Mouse (Mus musculus): Measurements from ENCODE around the gene Atp8b2. TPM values are rescaled to one million over a fixed set of nuclear protein-coding genes. Genes with fewer than 3 reads are reported as not detected.

The Atp8b2 gene
- polyA plus RNA-seq, 1 experiment from 2014 or later, result 5.0 TPM

DNA sequence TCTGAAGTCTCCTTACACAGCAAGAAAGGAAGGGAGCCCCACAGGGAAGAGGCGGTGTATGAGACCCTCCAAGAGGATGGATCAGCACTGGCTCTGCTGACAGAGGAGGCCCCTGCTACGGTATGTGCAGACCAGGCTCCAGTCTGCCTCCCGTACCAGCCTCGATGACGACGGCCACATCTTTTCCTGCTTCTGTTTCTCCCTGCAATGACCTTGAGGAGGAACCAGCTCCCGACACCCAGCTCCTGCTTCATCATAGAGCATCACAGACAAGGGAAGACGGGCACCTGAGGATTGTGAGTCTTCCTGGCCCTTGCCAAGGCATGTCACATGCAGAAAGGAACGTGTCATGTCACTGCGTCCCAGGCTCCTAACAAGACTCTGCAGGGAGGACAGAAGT, 65.3 kb downstream of the Atp8b2 start:
- DNase-seq (ENCODE audit: low spot score) (no peak), ATAC-seq (ENCODE audit: low FRiP score, low TSS enrichment) (no peak)
- H3K27me3 ChIP-seq (ENCODE audit: control insufficient read depth, insufficient read depth, low read length), result no peaks in the 10 kb centered on the region
- H3K9ac ChIP-seq (ENCODE audit: low read length), result no peak overlapping the region; the same call in 1 of the 2 replicates
- H3K36me3 ChIP-seq (ENCODE audit: control insufficient read depth, insufficient read depth, low read length), result no peaks in the 10 kb centered on the region
- H3K27ac ChIP-seq (replicated peaks), result 0 out of 2 replicates have a peak overlapping the region, but pooled peaks have one; percentile 5
- H3K4me1 ChIP-seq (replicated peaks; ENCODE audit: control insufficient read depth, insufficient read depth), result peaks cover 14% of the 10 kb centered on the region; the same call in 1 of the 2 replicates
- no peaks in the 10 kb centered on the region for H3K9me3 ChIP-seq (ENCODE audit: control insufficient read depth, low read length)
- no peak for TF ChIP-seq CTCF (IDR thresholded peaks at IDR 0.05; ENCODE audit: low read depth)
- no peak for TF ChIP-seq EP300 (optimal IDR thresholded peaks at IDR 0.05)
- no peak overlapping the region for H3K4me3 ChIP-seq (ENCODE audit: low read depth, low read length)
- no peak overlapping the region for H3K4me2 ChIP-seq (replicated peaks; ENCODE audit: low read depth)
- 70% methylated on average over 10 of the region's 10 CpGs for WGBS

DNA sequence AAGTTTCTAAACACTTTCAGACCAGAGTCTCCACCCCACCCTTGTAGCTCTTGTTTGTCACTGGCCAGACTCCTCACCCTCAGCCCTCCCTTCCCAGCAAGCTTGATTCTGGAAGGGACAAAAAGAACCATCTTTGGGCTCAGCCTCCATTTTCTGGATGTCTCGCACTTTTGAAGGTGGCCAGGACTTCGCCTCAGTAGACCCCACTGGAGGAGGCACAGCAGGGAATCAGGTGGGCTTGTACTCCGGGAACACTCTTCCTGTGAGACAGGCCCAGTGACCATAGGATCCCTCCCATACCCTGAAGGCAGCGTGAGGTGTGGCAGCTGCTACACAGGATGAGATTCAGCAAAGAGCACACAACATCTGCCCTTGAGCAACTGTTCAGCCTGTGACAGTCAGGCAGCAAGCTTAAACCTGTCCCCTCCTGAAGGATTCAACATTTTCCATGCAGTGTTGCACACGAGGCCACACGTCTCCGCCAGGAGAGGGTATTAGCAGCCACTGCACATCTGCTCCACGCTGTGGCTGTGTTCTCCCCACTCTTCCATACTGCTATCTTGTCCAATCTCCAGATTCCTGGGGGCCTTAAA, 66.0 kb downstream of the Atp8b2 start:
- Histone ChIP-seq H3K4me3 (ENCODE audit: low read depth, low read length) (no peak overlapping the region), H3K4me2 (replicated peaks; ENCODE audit: low read depth) (no peak overlapping the region), H3K9me3 (ENCODE audit: control insufficient read depth, low read length) (no peaks in the 10 kb centered on the region), H3K9ac (ENCODE audit: low read length) (no peak overlapping the region), H3K27ac (replicated peaks) (peak overlapping the region; percentile 56; the same call in 1 of the 2 replicates), H3K4me1 (replicated peaks; ENCODE audit: control insufficient read depth, insufficient read depth) (peaks cover 14% of the 10 kb centered on the region; the same call in 1 of the 2 replicates), H3K36me3 (ENCODE audit: control insufficient read depth, insufficient read depth, low read length) (no peaks in the 10 kb centered on the region), H3K27me3 (ENCODE audit: control insufficient read depth, insufficient read depth, low read length) (no peaks in the 10 kb centered on the region)
- no peak for ATAC-seq (ENCODE audit: low FRiP score, low TSS enrichment)
- WGBS, result 62% methylated on average over 8 of the region's 8 CpGs
- DNase-seq (ENCODE audit: low spot score), result no peak
- TF ChIP-seq CTCF (IDR thresholded peaks at IDR 0.05; ENCODE audit: low read depth), result no peak
- TF ChIP-seq EP300 (optimal IDR thresholded peaks at IDR 0.05), result no peak

DNA sequence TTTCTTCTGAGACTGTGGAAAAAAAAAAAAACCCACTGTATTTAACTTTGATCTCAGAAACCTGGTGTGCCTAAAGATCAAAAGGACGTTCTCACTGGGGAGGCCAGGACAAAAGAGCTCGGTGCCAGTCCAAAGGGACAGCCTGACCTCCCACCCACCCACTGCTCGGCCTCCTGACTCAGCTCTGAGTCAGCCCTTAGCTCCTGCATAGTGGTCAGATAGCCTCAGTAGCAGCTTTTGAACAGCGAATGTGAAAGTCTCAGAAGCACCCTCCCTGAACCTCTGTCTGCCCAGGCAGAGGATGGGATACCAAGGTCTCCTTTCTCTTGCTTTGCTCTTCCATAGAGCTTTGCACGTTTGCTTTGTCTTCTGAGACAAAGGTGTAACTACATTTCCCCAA, 66.7 kb downstream of the Atp8b2 start:
- H3K9ac ChIP-seq (ENCODE audit: low read length), result no peak overlapping the region
- 30% methylated on average over 5 of the region's 5 CpGs for WGBS
- H3K4me3 ChIP-seq (ENCODE audit: low read depth, low read length), result no peak overlapping the region
- H3K9me3 ChIP-seq (ENCODE audit: control insufficient read depth, low read length), result no peaks in the 10 kb centered on the region
- DNase-seq (ENCODE audit: low spot score) (no peak), ATAC-seq (ENCODE audit: low FRiP score, low TSS enrichment) (no peak)
- peaks cover 14% of the 10 kb centered on the region; the same call in 1 of the 2 replicates for H3K4me1 ChIP-seq (replicated peaks; ENCODE audit: control insufficient read depth, insufficient read depth)
- TF ChIP-seq CTCF (IDR thresholded peaks at IDR 0.05; ENCODE audit: low read depth), result no peak
- TF ChIP-seq EP300 (optimal IDR thresholded peaks at IDR 0.05), result no peak
- no peak overlapping the region for H3K4me2 ChIP-seq (replicated peaks; ENCODE audit: low read depth)
- H3K36me3 ChIP-seq (ENCODE audit: control insufficient read depth, insufficient read depth, low read length), result no peaks in the 10 kb centered on the region
- no peaks in the 10 kb centered on the region for H3K27me3 ChIP-seq (ENCODE audit: control insufficient read depth, insufficient read depth, low read length)
- H3K27ac ChIP-seq (replicated peaks), result peak overlapping the region; percentile 71; the same call in 1 of the 2 replicates

DNA sequence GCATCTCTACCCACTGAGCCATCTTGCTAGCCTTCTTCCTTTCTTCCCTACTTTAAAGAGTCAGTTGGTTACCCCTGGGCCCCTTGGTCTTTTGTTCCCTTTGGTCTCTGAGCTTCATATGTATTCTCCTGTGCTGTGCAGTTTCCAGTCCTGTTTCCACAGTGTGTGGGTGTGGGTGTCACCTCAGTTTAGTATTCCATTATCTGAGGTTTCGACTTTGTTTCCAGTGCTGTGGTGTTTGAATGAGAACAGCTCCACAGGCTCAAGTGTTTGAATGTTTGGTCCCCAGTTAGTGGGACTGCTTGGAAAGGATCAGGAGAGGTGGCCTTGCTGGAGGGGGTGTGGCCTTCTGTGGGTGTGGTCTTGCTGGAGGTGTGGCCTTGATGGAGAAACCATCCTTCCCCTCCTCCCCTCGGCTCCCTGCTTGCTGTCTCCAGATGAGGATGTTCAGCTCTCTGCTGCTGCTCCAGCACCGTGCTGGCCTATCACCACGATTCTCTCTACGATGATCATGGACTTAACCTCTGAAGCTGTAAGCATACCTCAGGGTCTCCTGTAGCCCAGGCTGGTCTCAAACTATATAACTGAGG, 70.7 kb downstream of the Atp8b2 start:
- no peaks in the 10 kb centered on the region for H3K9me3 ChIP-seq (ENCODE audit: control insufficient read depth, low read length)
- no peak overlapping the region for H3K27ac ChIP-seq (replicated peaks)
- H3K4me3 ChIP-seq (ENCODE audit: low read depth, low read length), result no peak overlapping the region
- no peaks in the 10 kb centered on the region for H3K36me3 ChIP-seq (ENCODE audit: control insufficient read depth, insufficient read depth, low read length)
- peaks cover 7% of the 10 kb centered on the region; the same call in 1 of the 2 replicates for H3K4me1 ChIP-seq (replicated peaks; ENCODE audit: control insufficient read depth, insufficient read depth)
- DNase-seq (ENCODE audit: low spot score) (no peak), ATAC-seq (ENCODE audit: low FRiP score, low TSS enrichment) (no peak)
- H3K27me3 ChIP-seq (ENCODE audit: control insufficient read depth, insufficient read depth, low read length), result no peaks in the 10 kb centered on the region
- no peak overlapping the region for H3K9ac ChIP-seq (ENCODE audit: low read length)
- WGBS, result 86% methylated on average over 5 of the region's 5 CpGs
- TF ChIP-seq CTCF (IDR thresholded peaks at IDR 0.05; ENCODE audit: low read depth) (no peak), EP300 (optimal IDR thresholded peaks at IDR 0.05) (no peak)
- H3K4me2 ChIP-seq (replicated peaks; ENCODE audit: low read depth), result no peak overlapping the region

DNA sequence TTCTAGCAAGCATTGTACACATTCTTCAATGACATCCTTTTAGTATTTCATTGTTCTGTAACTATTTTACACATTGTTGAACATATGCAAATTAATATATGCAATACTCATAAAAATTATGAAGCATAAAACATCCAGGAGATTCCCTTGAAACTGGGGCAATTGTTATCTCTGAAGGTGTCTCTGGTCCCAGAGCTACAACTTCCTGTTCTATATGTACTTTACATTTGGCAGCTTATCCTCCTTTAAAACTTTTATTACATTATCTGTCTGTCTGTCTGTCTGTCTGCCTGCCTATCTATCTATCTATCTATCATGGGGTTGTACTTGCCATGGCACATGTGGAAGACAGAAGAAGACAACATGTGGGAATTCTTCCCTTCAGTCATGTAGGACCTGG, 71.6 kb downstream of the Atp8b2 start:
- H3K4me1 ChIP-seq (replicated peaks; ENCODE audit: control insufficient read depth, insufficient read depth), result peaks cover 3% of the 10 kb centered on the region; the same call in 1 of the 2 replicates
- no peaks in the 10 kb centered on the region for H3K9me3 ChIP-seq (ENCODE audit: control insufficient read depth, low read length)
- H3K27me3 ChIP-seq (ENCODE audit: control insufficient read depth, insufficient read depth, low read length), result no peaks in the 10 kb centered on the region
- no peak overlapping the region for H3K9ac ChIP-seq (ENCODE audit: low read length)
- H3K36me3 ChIP-seq (ENCODE audit: control insufficient read depth, insufficient read depth, low read length), result no peaks in the 10 kb centered on the region
- H3K4me2 ChIP-seq (replicated peaks; ENCODE audit: low read depth), result no peak overlapping the region
- no peak for ATAC-seq (ENCODE audit: low FRiP score, low TSS enrichment)
- no peak for TF ChIP-seq EP300 (optimal IDR thresholded peaks at IDR 0.05)
- no peak for TF ChIP-seq CTCF (IDR thresholded peaks at IDR 0.05; ENCODE audit: low read depth)
- H3K27ac ChIP-seq (replicated peaks), result no peak overlapping the region
- no peak overlapping the region for H3K4me3 ChIP-seq (ENCODE audit: low read depth, low read length)
- no peak for DNase-seq (ENCODE audit: low spot score)

DNA sequence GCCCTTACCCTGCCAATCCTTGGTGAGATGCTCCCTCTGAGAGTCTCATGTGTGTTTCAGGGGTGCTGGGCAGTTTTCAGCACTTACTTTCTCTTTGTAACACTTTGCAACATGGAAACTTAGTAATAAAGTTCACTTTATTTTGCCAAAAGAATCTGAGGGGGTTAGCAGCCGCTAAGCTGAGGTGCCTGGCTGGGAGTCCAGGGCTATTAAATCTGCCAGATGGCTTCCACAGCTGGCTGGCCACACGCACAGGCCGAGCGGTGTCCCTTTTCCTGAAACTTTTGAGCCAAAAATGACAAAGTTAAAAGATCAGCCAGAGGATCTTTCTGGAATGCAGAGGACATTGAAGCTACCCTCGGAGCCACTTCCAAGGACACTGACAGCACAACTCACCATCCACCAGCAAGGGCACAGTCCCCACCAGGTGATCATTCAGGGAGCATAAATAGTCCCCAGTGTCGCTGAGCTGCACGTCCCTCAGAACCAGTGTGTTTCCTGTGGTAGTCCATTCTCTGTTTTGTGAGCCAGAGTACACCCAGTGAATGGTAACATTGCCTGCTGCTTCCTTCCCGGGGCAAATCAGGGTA, 73.4 kb downstream of the Atp8b2 start:
- DNase-seq (ENCODE audit: low spot score) (no peak), ATAC-seq (ENCODE audit: low FRiP score, low TSS enrichment) (no peak)
- WGBS, result 77% methylated on average over 8 of the region's 8 CpGs
- Histone ChIP-seq H3K36me3 (ENCODE audit: control insufficient read depth, insufficient read depth, low read length) (no peaks in the 10 kb centered on the region), H3K27me3 (ENCODE audit: control insufficient read depth, insufficient read depth, low read length) (no peaks in the 10 kb centered on the region), H3K27ac (replicated peaks) (no peak overlapping the region), H3K4me3 (ENCODE audit: low read depth, low read length) (no peak overlapping the region), H3K4me1 (replicated peaks; ENCODE audit: control insufficient read depth, insufficient read depth) (no peaks in the 10 kb centered on the region; the same call in 1 of the 2 replicates), H3K9me3 (ENCODE audit: control insufficient read depth, low read length) (no peaks in the 10 kb centered on the region), H3K4me2 (replicated peaks; ENCODE audit: low read depth) (no peak overlapping the region), H3K9ac (ENCODE audit: low read length) (no peak overlapping the region)
- TF ChIP-seq EP300 (optimal IDR thresholded peaks at IDR 0.05) (no peak), CTCF (IDR thresholded peaks at IDR 0.05; ENCODE audit: low read depth) (no peak)

Small RNAs within 50 kb of the gene (microRNA-seq; reads per million reads assigned to microRNA genes)
- gene Mir7669, result not detected

Other genes starting within 250 kb of the Atp8b2 start
- 8.5 and 8.8 TPM in 2 replicates for gene Adar, start 248.5 kb downstream of the Atp8b2 start, polyA plus RNA-seq (2015; fragmentation: Nextera tagmentation; extraction: Ambion mirVana)
- 0.68 and 0.81 TPM in 2 replicates for gene Chrnb2, start 198.9 kb downstream of the Atp8b2 start, polyA plus RNA-seq (2015; fragmentation: Nextera tagmentation; extraction: Ambion mirVana)
- gene Ube2q1, start 189.9 kb downstream of the Atp8b2 start, polyA plus RNA-seq (2015; fragmentation: Nextera tagmentation; extraction: Ambion mirVana), result 6.4 and 6.5 TPM in 2 replicates
- gene She, start 132.1 kb downstream of the Atp8b2 start, polyA plus RNA-seq (2015; fragmentation: Nextera tagmentation; extraction: Ambion mirVana), result 1.4 and 1.5 TPM in 2 replicates
- gene Il6ra, start 50.3 kb downstream of the Atp8b2 start, polyA plus RNA-seq (2015; fragmentation: Nextera tagmentation; extraction: Ambion mirVana), result 4.3 and 4.5 TPM in 2 replicates
- 73.6 and 77.7 TPM in 2 replicates for gene Hax1, start 35.3 kb upstream of the Atp8b2 start, polyA plus RNA-seq (2015; fragmentation: Nextera tagmentation; extraction: Ambion mirVana)
- gene 4933434E20Rik, start 88.1 kb upstream of the Atp8b2 start, polyA plus RNA-seq (2015; fragmentation: Nextera tagmentation; extraction: Ambion mirVana), result 109 and 115 TPM in 2 replicates
- 75.2 and 80.4 TPM in 2 replicates for gene Ubap2l, start 89.1 kb upstream of the Atp8b2 start, polyA plus RNA-seq (2015; fragmentation: Nextera tagmentation; extraction: Ambion mirVana)
- 327 TPM in 2 replicates for gene Tpm3, start 109.1 kb upstream of the Atp8b2 start, polyA plus RNA-seq (2015; fragmentation: Nextera tagmentation; extraction: Ambion mirVana)
- gene Nup210l, start 140.6 kb upstream of the Atp8b2 start, polyA plus RNA-seq (2015; fragmentation: Nextera tagmentation; extraction: Ambion mirVana), result 0.05 and 0.06 TPM in 2 replicates

All from stomach, postnatal 0 days (tissue).